Mouse (Mus musculus) cerebellum, adult 2 months (tissue): ENCODE measurements around the gene Bnip1. TPM values are rescaled to one million over a fixed set of nuclear protein-coding genes. Genes with fewer than 3 reads are reported as not detected.

Experiments
- DNase-seq, 2 experiments: peaks; one replicate each; pipeline ENCODE4 v3.0.0; 2021
- H3K27ac ChIP-seq: fragments of 200-500 bp; 2 replicates; pipeline ENCODE4 v1.5.1; 2012; ENCODE audit warnings: low read length, control low read depth, inconsistent platforms; ENCODE audit not compliant: insufficient read depth
- H3K27me3 ChIP-seq: fragments of 200-500 bp; 2 replicates; pipeline ENCODE4 v1.6.1; 2012; ENCODE audit warnings: inconsistent platforms, mild to moderate bottlenecking, low read length, moderate library complexity; ENCODE audit not compliant: control insufficient read depth, insufficient read depth
- H3K4me1 ChIP-seq: fragments of 200-500 bp; 2 replicates; pipeline ENCODE4 v1.6.1; 2011; ENCODE audit warnings: low read length; ENCODE audit not compliant: control insufficient read depth, insufficient read depth
- H3K4me3 ChIP-seq: fragments of 200-500 bp; replicated peaks from 2 replicates; pipeline ENCODE3; 2011; ENCODE audit warnings: mild to moderate bottlenecking, low read depth, low read length, control low read depth; ENCODE audit not compliant: insufficient read depth
- CTCF ChIP-seq: fragments of 200-500 bp; IDR thresholded peaks from 2 replicates; pipeline ENCODE4 v1.5.1; 2011; ENCODE audit warnings: low read depth, mild to moderate bottlenecking, control low read depth, low read length, moderate library complexity, borderline replicate concordance; ENCODE audit not compliant: insufficient read depth
- POLR2A ChIP-seq: fragments of 200-500 bp; IDR thresholded peaks from 2 replicates; pipeline ENCODE4 v1.6.1; 2011; ENCODE audit warnings: low read length, control low read depth, borderline replicate concordance; ENCODE audit not compliant: insufficient read depth
- WGBS: fragments of 180-500 bp; shearing (Covaris S2); methylation state at CpG from one replicate; pipeline ENCODE4 v1.1.7; 2018; 5-methylcytosine and 5-hydroxymethylcytosine counted together
- polyA plus RNA-seq: library from polyadenylated mRNA; depleted of rRNA; stranded (reverse); fragments of >200 nt; gene quantifications from 2 replicates; pipeline ENCODE4 v1.2.3, GENCODE M21; 2012

Bnip1 gene
- polyA plus RNA-seq, 1 experiment: 34.5 TPM

GRCm38 (mm10) chr17:26776211-26776610 lies 4.7 kb upstream of the Bnip1 start:
- 31% methylated on average over 10 of the region's 10 CpGs for WGBS
- Histone ChIP-seq H3K4me1 (no peaks in the 10 kb centered on the region), H3K4me3 (no peak overlapping the region), H3K27me3 (no peaks in the 10 kb centered on the region), H3K27ac (no peak overlapping the region)
- no peak for DNase-seq
- TF ChIP-seq CTCF (no peak), POLR2A (no peak)

GRCm38 (mm10) chr17:26778001-26778400 lies 2.9 kb upstream of the Bnip1 start:
- no peaks in the 10 kb centered on the region for H3K4me1 ChIP-seq
- H3K27me3 ChIP-seq: no peaks in the 10 kb centered on the region
- TF ChIP-seq CTCF (no peak), POLR2A (no peak)
- H3K4me3 ChIP-seq: no peak overlapping the region
- no peak overlapping the region for H3K27ac ChIP-seq
- DNase-seq: no peak
- WGBS: 92% methylated on average over 4 of the region's 4 CpGs

GRCm38 (mm10) chr17:26778430-26779100 lies 2.3 kb upstream of the Bnip1 start:
- WGBS: 90% methylated on average over 3 of the region's 3 CpGs

GRCm38 (mm10) chr17:26779471-26779870 lies 1.4 kb upstream of the Bnip1 start:
- no peak for TF ChIP-seq POLR2A
- no peak for TF ChIP-seq CTCF
- no peak for DNase-seq
- Histone ChIP-seq H3K27ac (no peak overlapping the region), H3K27me3 (no peaks in the 10 kb centered on the region), H3K4me3 (no peak overlapping the region), H3K4me1 (no peaks in the 10 kb centered on the region)
- WGBS: 91% methylated on average over 2 of the region's 2 CpGs

More at GRCm38 (mm10) chr17:26778430-26779100, 2.3 kb upstream of the Bnip1 start:
- Histone ChIP-seq H3K27me3 (no peaks in the 10 kb centered on the region), H3K4me3 (no peak overlapping the region), H3K4me1 (no peaks in the 10 kb centered on the region), H3K27ac (no peak overlapping the region)
- TF ChIP-seq CTCF: no peak
- TF ChIP-seq POLR2A: no peak
- DNase-seq: no peak

GRCm38 (mm10) chr17:26781610-26782043 lies 761 bp downstream of the Bnip1 start:
- no peak for DNase-seq
- WGBS: 8% methylated on average over 5 of the region's 5 CpGs
- TF ChIP-seq CTCF: no peak
- TF ChIP-seq POLR2A: no peak
- Histone ChIP-seq H3K4me3 (peak overlapping the region; percentile 94), H3K27ac (no peak overlapping the region), H3K27me3 (no peaks in the 10 kb centered on the region), H3K4me1 (no peaks in the 10 kb centered on the region)

- Histone ChIP-seq H3K4me1 (no peaks in the 10 kb centered on the region), H3K27ac (no peak overlapping the region), H3K4me3 (no peak overlapping the region), H3K27me3 (no peaks in the 10 kb centered on the region)
- DNase-seq: no peak
- 89% methylated on average over 8 of the region's 8 CpGs for WGBS
- TF ChIP-seq POLR2A (no peak), CTCF (no peak)
Measured at GRCm38 (mm10) chr17:26784525-26784924, 3.7 kb downstream of the Bnip1 start.

GRCm38 (mm10) chr17:26786586-26786985 lies 5.7 kb downstream of the Bnip1 start:
- H3K4me3 ChIP-seq: no peak overlapping the region
- 91% methylated on average over 7 of the region's 7 CpGs for WGBS
- no peaks in the 10 kb centered on the region for H3K4me1 ChIP-seq
- no peaks in the 10 kb centered on the region for H3K27me3 ChIP-seq
- no peak overlapping the region for H3K27ac ChIP-seq
- no peak for DNase-seq
- TF ChIP-seq CTCF (no peak), POLR2A (no peak)

- TF ChIP-seq POLR2A: no peak
- TF ChIP-seq CTCF: no peak
- Histone ChIP-seq H3K27me3 (no peaks in the 10 kb centered on the region), H3K4me3 (no peak overlapping the region), H3K27ac (no peak overlapping the region), H3K4me1 (no peaks in the 10 kb centered on the region)
- 93% methylated on average over 8 of the region's 8 CpGs for WGBS
- no peak for DNase-seq
Measured at GRCm38 (mm10) chr17:26788986-26789385, 8.1 kb downstream of the Bnip1 start.
